Mouse (Mus musculus): Measurements from ENCODE around the gene Gpd2.

GRCm38 (mm10) chr2:57354848-57355247 lies 117.4 kb downstream of the Gpd2 start:
- TF ChIP-seq POLR2A (IDR thresholded peaks at IDR 0.05; ENCODE audit: low read depth, low read length) (no peak), CTCF (IDR thresholded peaks at IDR 0.05; ENCODE audit: borderline replicate concordance, insufficient read depth, low read length) (no peak)
